Mouse (Mus musculus): ENCODE data around the gene Bach1. TPM values are rescaled to one million over a fixed set of nuclear protein-coding genes. Genes with fewer than 3 reads are reported as not detected.
"Not testable (repeated sequence)": the region's sequence is repeated elsewhere in the genome, so short reads cannot be mapped to it uniquely, and the experiment has no call there.

Bach1 gene
- polyA plus RNA-seq, 1 experiment from 2014 or later = 23.0 TPM

DNA sequence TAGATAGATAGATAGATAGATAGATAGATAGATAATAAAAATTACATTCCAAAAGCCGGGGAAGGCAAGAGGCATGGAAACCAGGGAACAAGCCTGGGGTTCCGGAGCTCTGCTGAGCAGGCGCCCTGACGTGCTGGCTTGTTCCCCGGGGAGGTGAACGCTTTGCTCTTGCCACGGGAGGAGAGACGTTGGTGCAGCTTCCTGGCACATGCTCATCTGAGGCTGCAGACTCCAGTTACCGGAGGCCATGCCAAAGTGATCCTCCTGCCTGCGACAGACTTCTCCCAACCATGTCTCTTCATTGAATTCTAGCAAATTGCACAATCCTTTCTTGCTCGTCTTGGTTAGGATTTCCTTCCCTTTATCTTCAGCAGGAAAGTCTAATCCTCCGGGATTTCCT is 27.4 kb upstream of the Bach1 start:
- Histone ChIP-seq H3K9ac (ENCODE audit: low read length) (no peak overlapping the region), H3K9me3 (ENCODE audit: control insufficient read depth, low read length) (no peaks in the 10 kb centered on the region), H3K4me2 (ENCODE audit: low read depth) (no peak overlapping the region), H3K36me3 (ENCODE audit: control insufficient read depth, insufficient read depth, low read length) (no peaks in the 10 kb centered on the region), H3K4me1 (ENCODE audit: control insufficient read depth, insufficient read depth, low read length) (no peaks in the 10 kb centered on the region), H3K27ac (ENCODE audit: low read depth, low read length) (no peak overlapping the region), H3K4me3 (ENCODE audit: low read depth, low read length) (no peak overlapping the region), H3K27me3 (ENCODE audit: control insufficient read depth, insufficient read depth, low read length) (no peaks in the 10 kb centered on the region)
- DNase-seq (ENCODE audit: low spot score) = no peak
- WGBS = 91% methylated on average over 12 of the region's 12 CpGs
- ATAC-seq (ENCODE audit: insufficient read depth, low FRiP score, low TSS enrichment) = no peak

- Histone ChIP-seq H3K4me3 (ENCODE audit: low read depth, low read length) (no peak overlapping the region), H3K27me3 (ENCODE audit: control insufficient read depth, insufficient read depth, low read length) (no peaks in the 10 kb centered on the region), H3K27ac (ENCODE audit: low read depth, low read length) (no peak overlapping the region), H3K4me1 (ENCODE audit: control insufficient read depth, insufficient read depth, low read length) (no peaks in the 10 kb centered on the region), H3K9me3 (ENCODE audit: control insufficient read depth, low read length) (no peaks in the 10 kb centered on the region), H3K9ac (ENCODE audit: low read length) (no peak overlapping the region), H3K36me3 (ENCODE audit: control insufficient read depth, insufficient read depth, low read length) (no peaks in the 10 kb centered on the region), H3K4me2 (ENCODE audit: low read depth) (no peak overlapping the region)
- DNase-seq (ENCODE audit: low spot score) (no peak), ATAC-seq (ENCODE audit: insufficient read depth, low FRiP score, low TSS enrichment) (no peak)
- WGBS = 90% methylated on average over 7 of the region's 7 CpGs
Measured at GRCm38 (mm10) chr16:87673155-87673554, 25.6 kb upstream of the Bach1 start.

- ATAC-seq (ENCODE audit: insufficient read depth, low FRiP score, low TSS enrichment) = no peak
- Histone ChIP-seq H3K4me2 (ENCODE audit: low read depth) (no peak overlapping the region), H3K36me3 (ENCODE audit: control insufficient read depth, insufficient read depth, low read length) (no peaks in the 10 kb centered on the region), H3K4me1 (ENCODE audit: control insufficient read depth, insufficient read depth, low read length) (no peaks in the 10 kb centered on the region), H3K9me3 (ENCODE audit: control insufficient read depth, low read length) (no peaks in the 10 kb centered on the region), H3K9ac (ENCODE audit: low read length) (no peak overlapping the region), H3K27ac (ENCODE audit: low read depth, low read length) (no peak overlapping the region), H3K27me3 (ENCODE audit: control insufficient read depth, insufficient read depth, low read length) (no peaks in the 10 kb centered on the region), H3K4me3 (ENCODE audit: low read depth, low read length) (no peak overlapping the region)
- 76% methylated on average over 10 of the region's 10 CpGs for WGBS
- DNase-seq (ENCODE audit: low spot score) = no peak
Measured at GRCm38 (mm10) chr16:87676182-87676581, 22.6 kb upstream of the Bach1 start.

DNA sequence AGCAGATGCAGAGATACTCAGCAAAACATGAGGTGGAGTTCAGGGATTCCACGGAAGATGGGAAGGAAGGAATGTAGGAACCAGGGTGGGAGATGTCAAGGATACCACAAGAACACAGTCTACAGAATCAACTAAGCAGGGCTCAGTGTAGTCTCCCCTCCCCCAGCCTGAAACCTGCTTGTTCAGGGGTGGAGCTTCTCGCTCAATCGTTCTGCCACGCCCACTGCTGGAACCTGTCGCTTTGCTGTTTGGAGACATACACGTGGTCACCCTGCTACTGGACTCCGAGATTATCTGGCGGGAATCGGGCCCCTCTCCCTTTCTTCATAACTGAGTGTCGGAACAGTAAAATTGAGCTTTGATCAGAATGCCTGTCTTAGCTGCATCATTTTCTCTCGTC is 20.1 kb upstream of the Bach1 start:
- Histone ChIP-seq H3K4me1 (ENCODE audit: control insufficient read depth, insufficient read depth, low read length) (no peaks in the 10 kb centered on the region), H3K36me3 (ENCODE audit: control insufficient read depth, insufficient read depth, low read length) (no peaks in the 10 kb centered on the region), H3K9ac (ENCODE audit: low read length) (no peak overlapping the region), H3K4me2 (ENCODE audit: low read depth) (no peak overlapping the region), H3K9me3 (ENCODE audit: control insufficient read depth, low read length) (no peaks in the 10 kb centered on the region), H3K27me3 (ENCODE audit: control insufficient read depth, insufficient read depth, low read length) (no peaks in the 10 kb centered on the region), H3K4me3 (ENCODE audit: low read depth, low read length) (no peak overlapping the region), H3K27ac (ENCODE audit: low read depth, low read length) (no peak overlapping the region)
- ATAC-seq (ENCODE audit: insufficient read depth, low FRiP score, low TSS enrichment) = no peak
- WGBS = 73% methylated on average over 11 of the region's 11 CpGs
- DNase-seq (ENCODE audit: low spot score) = no peak

- Histone ChIP-seq H3K9me3 (ENCODE audit: control insufficient read depth, low read length) (no peaks in the 10 kb centered on the region), H3K4me1 (ENCODE audit: control insufficient read depth, insufficient read depth, low read length) (no peaks in the 10 kb centered on the region), H3K36me3 (ENCODE audit: control insufficient read depth, insufficient read depth, low read length) (no peaks in the 10 kb centered on the region), H3K27ac (ENCODE audit: low read depth, low read length) (no peak overlapping the region), H3K27me3 (ENCODE audit: control insufficient read depth, insufficient read depth, low read length) (no peaks in the 10 kb centered on the region), H3K4me3 (ENCODE audit: low read depth, low read length) (no peak overlapping the region), H3K9ac (ENCODE audit: low read length) (no peak overlapping the region), H3K4me2 (ENCODE audit: low read depth) (no peak overlapping the region)
- WGBS = 90% methylated on average over 9 of the region's 9 CpGs
- DNase-seq (ENCODE audit: low spot score) = no peak
- no peak for ATAC-seq (ENCODE audit: insufficient read depth, low FRiP score, low TSS enrichment)
Measured at GRCm38 (mm10) chr16:87680912-87681634, 17.7 kb upstream of the Bach1 start.

- no peak overlapping the region for H3K9ac ChIP-seq (ENCODE audit: low read length)
- WGBS = 64% methylated on average over 3 of the region's 3 CpGs
- no peaks in the 10 kb centered on the region for H3K4me1 ChIP-seq (ENCODE audit: control insufficient read depth, insufficient read depth, low read length)
- DNase-seq (ENCODE audit: low spot score) (no peak), ATAC-seq (ENCODE audit: insufficient read depth, low FRiP score, low TSS enrichment) (no peak)
- no peaks in the 10 kb centered on the region for H3K27me3 ChIP-seq (ENCODE audit: control insufficient read depth, insufficient read depth, low read length)
- H3K27ac ChIP-seq (ENCODE audit: low read depth, low read length) = no peak overlapping the region
- H3K36me3 ChIP-seq (ENCODE audit: control insufficient read depth, insufficient read depth, low read length) = no peaks in the 10 kb centered on the region
- H3K4me3 ChIP-seq (ENCODE audit: low read depth, low read length) = no peak overlapping the region
- H3K9me3 ChIP-seq (ENCODE audit: control insufficient read depth, low read length) = no peaks in the 10 kb centered on the region
- no peak overlapping the region for H3K4me2 ChIP-seq (ENCODE audit: low read depth)
Measured at GRCm38 (mm10) chr16:87681848-87682247, 16.9 kb upstream of the Bach1 start.

GRCm38 (mm10) chr16:87686458-87686857 is 12.3 kb upstream of the Bach1 start:
- Histone ChIP-seq H3K27me3 (ENCODE audit: control insufficient read depth, insufficient read depth, low read length) (no peaks in the 10 kb centered on the region), H3K4me2 (ENCODE audit: low read depth) (no peak overlapping the region), H3K4me1 (ENCODE audit: control insufficient read depth, insufficient read depth, low read length) (no peaks in the 10 kb centered on the region), H3K9ac (ENCODE audit: low read length) (no peak overlapping the region), H3K4me3 (ENCODE audit: low read depth, low read length) (no peak overlapping the region), H3K9me3 (ENCODE audit: control insufficient read depth, low read length) (no peaks in the 10 kb centered on the region), H3K36me3 (ENCODE audit: control insufficient read depth, insufficient read depth, low read length) (no peaks in the 10 kb centered on the region), H3K27ac (ENCODE audit: low read depth, low read length) (no peak overlapping the region)
- no peak for ATAC-seq (ENCODE audit: insufficient read depth, low FRiP score, low TSS enrichment)
- no peak for DNase-seq (ENCODE audit: low spot score)
- 88% methylated on average over 1 of the region's 1 CpGs for WGBS

- H3K27me3 ChIP-seq (ENCODE audit: control insufficient read depth, insufficient read depth, low read length) = no peaks in the 10 kb centered on the region
- no peaks in the 10 kb centered on the region for H3K4me1 ChIP-seq (ENCODE audit: control insufficient read depth, insufficient read depth, low read length)
- no peaks in the 10 kb centered on the region for H3K36me3 ChIP-seq (ENCODE audit: control insufficient read depth, insufficient read depth, low read length)
- no peak overlapping the region for H3K27ac ChIP-seq (ENCODE audit: low read depth, low read length)
- no peak overlapping the region for H3K4me3 ChIP-seq (ENCODE audit: low read depth, low read length)
- 78% methylated on average over 3 of the region's 3 CpGs for WGBS
- DNase-seq (ENCODE audit: low spot score) = no peak
- H3K9ac ChIP-seq (ENCODE audit: low read length) = no peak overlapping the region
- ATAC-seq (ENCODE audit: insufficient read depth, low FRiP score, low TSS enrichment) = no peak
- H3K4me2 ChIP-seq (ENCODE audit: low read depth) = no peak overlapping the region
- H3K9me3 ChIP-seq (ENCODE audit: control insufficient read depth, low read length) = no peaks in the 10 kb centered on the region
Measured at GRCm38 (mm10) chr16:87687346-87687745, 11.4 kb upstream of the Bach1 start.

DNA sequence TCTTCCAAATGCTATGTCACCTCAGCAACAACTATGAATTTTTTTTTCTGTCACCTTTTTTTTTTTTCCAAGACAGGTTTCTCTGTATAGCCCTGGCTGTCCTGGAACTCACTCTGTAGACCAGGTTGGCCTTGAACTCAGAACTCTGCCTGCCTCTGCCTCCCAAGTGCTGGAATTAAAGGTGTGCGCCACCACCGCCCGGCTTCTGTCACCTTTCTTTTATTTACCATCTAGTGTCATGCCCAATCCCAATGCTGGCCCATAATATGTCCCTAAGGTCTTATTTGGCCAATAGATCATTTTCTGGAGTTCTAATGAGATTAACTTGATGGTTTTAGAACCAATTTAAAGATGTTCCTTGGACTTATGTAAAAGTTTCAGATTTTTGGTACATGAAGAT is 10.4 kb upstream of the Bach1 start:
- not testable (repeated sequence) for H3K27me3 ChIP-seq (ENCODE audit: control insufficient read depth, insufficient read depth, low read length); H3K9me3 ChIP-seq (ENCODE audit: control insufficient read depth, low read length); ATAC-seq (ENCODE audit: insufficient read depth, low FRiP score, low TSS enrichment); H3K4me3 ChIP-seq (ENCODE audit: low read depth, low read length); H3K36me3 ChIP-seq (ENCODE audit: control insufficient read depth, insufficient read depth, low read length); H3K9ac ChIP-seq (ENCODE audit: low read length); H3K27ac ChIP-seq (ENCODE audit: low read depth, low read length); DNase-seq (ENCODE audit: low spot score); H3K4me1 ChIP-seq (ENCODE audit: control insufficient read depth, insufficient read depth, low read length); H3K4me2 ChIP-seq (ENCODE audit: low read depth)
- 98% methylated on average over 3 of the region's 3 CpGs for WGBS

Measured in neural tube, embryonic 11.5 days (tissue).